Mouse (Mus musculus) liver, embryonic 14.5 days (tissue): ENCODE data around the gene Dll4. TPM values are rescaled to one million over a fixed set of nuclear protein-coding genes. Genes with fewer than 3 reads are reported as not detected.
A peak's percentile ranks its signal among the peaks of the same experiment; 100 is the strongest.

Source experiments
- ATAC-seq: fragments of 200-750 bp; cut with Nextera tagmentation; 2 replicates; pipeline ENCODE4 v1.8.0; 2017; ENCODE audit warnings: moderate number of reproducible peaks, mild to moderate bottlenecking, moderate library complexity; ENCODE audit not compliant: insufficient read depth
- DNase-seq, 3 experiments: peaks; one replicate each; pipeline ENCODE4 v3.0.0-alpha.2; 2012 to 2013; ENCODE audit warnings: low read depth in 3 of 3, low spot score in 3 of 3
- H3K27ac ChIP-seq: fragments of 300-500 bp; sonication (generic); 2 replicates; pipeline ENCODE4 v1.5.1; 2014; ENCODE audit warnings: moderate library complexity, mild to moderate bottlenecking, control low read depth, inconsistent platforms
- H3K27me3 ChIP-seq: fragments of 300-500 bp; sonication (generic); 2 replicates; pipeline ENCODE4 v1.6.1; 2014; ENCODE audit warnings: mild to moderate bottlenecking, low read length, moderate library complexity; ENCODE audit not compliant: control insufficient read depth, insufficient read depth
- H3K36me3 ChIP-seq: fragments of 300-500 bp; sonication (generic); replicated peaks from 2 replicates; pipeline ENCODE4 v1.6.1; 2014; ENCODE audit warnings: low read depth; ENCODE audit not compliant: control insufficient read depth, insufficient read depth
- H3K4me1 ChIP-seq, 2 experiments: fragments of 200-500 bp in 1 of 2; fragments of 300-500 bp in 1 of 2; sonication (generic) in 1 of 2; replicated peaks; 2 replicates each; pipeline ENCODE4 v1.6.1; 2012 to 2014; ENCODE audit warnings: antibody characterized with exemption in 1 of 2, inconsistent platforms in 1 of 2, low read length in 1 of 2; ENCODE audit not compliant: control insufficient read depth in 2 of 2, insufficient read depth in 2 of 2
- H3K4me2 ChIP-seq: fragments of 300-500 bp; sonication (generic); 2 replicates; pipeline ENCODE4 v1.6.1; 2014; ENCODE audit warnings: low read depth, mild to moderate bottlenecking, control low read depth, moderate library complexity
- H3K4me3 ChIP-seq, 2 experiments: fragments of 200-500 bp in 1 of 2; fragments of 300-500 bp in 1 of 2; sonication (generic) in 1 of 2; 2 replicates each; pipeline ENCODE4 v1.5.1; 2012 to 2014; ENCODE audit warnings: low read depth in 2 of 2, low read length in 2 of 2, mild to moderate bottlenecking in 2 of 2, control low read depth in 1 of 2, inconsistent platforms in 1 of 2, moderate library complexity in 1 of 2; ENCODE audit not compliant: insufficient read depth in 1 of 2
- H3K9ac ChIP-seq: fragments of 300-500 bp; sonication (generic); replicated peaks from 2 replicates; pipeline ENCODE4 v1.6.1; 2014; ENCODE audit warnings: mild to moderate bottlenecking, control low read depth, moderate library complexity
- H3K9me3 ChIP-seq: fragments of 300-500 bp; sonication (generic); 2 replicates; pipeline ENCODE4 v1.6.1; 2016; ENCODE audit warnings: low read length, mixed read lengths; ENCODE audit not compliant: control insufficient read depth
- CTCF ChIP-seq: IDR thresholded peaks from 2 replicates; pipeline ENCODE4 v1.5.1; 2016; ENCODE audit warnings: antibody characterized with exemption, low read depth, control low read depth
- EP300 ChIP-seq: IDR thresholded peaks from 2 replicates; pipeline ENCODE4 v1.6.1; 2016; ENCODE audit warnings: antibody characterized with exemption, low read depth
- WGBS: fragments of 180-500 bp; shearing (Covaris S2); extraction: QIAGEN DNeasy Blood & Tissue Kit; methylation state at CpG from one replicate; pipeline ENCODE4 v1.1.7; 2014; ENCODE audit not compliant: insufficient replicate concordance; 5-methylcytosine and 5-hydroxymethylcytosine counted together
- polyA plus RNA-seq, 2 experiments: library from polyadenylated mRNA; depleted of rRNA in 1 of 2; stranded (reverse) in 1 of 2; unstranded in 1 of 2; fragments of >200 nt; fragmentation: Nextera tagmentation in 1 of 2; extraction: Ambion mirVana in 1 of 2; gene quantifications; 2 replicates each; pipeline versions ENCODE4 v1.2.1 to v1.2.3; 2012 to 2014

Gene Dll4
- polyA plus RNA-seq, 2 experiments = 0.86 to 1.4 TPM

GRCm38 (mm10) chr2:119318043-119318710, 7.4 kb upstream of the Dll4 start:
- no peak for DNase-seq
- ATAC-seq = no peak
- Histone ChIP-seq H3K4me3 (no peak overlapping the region), H3K9ac (no peak overlapping the region), H3K27me3 (peaks cover 22% of the 10 kb centered on the region), H3K9me3 (no peaks in the 10 kb centered on the region), H3K4me1 (peaks cover 21 to 24% of the 10 kb centered on the region in 2 experiments), H3K36me3 (no peaks in the 10 kb centered on the region), H3K4me2 (no peak overlapping the region), H3K27ac (no peak overlapping the region)
- no peak for TF ChIP-seq EP300
- no peak for TF ChIP-seq CTCF
- WGBS = 60% methylated on average over 3 of the region's 3 CpGs

- Histone ChIP-seq H3K4me3 (no peak overlapping the region), H3K36me3 (no peaks in the 10 kb centered on the region), H3K9ac (peak overlapping the region; percentile 32; the same call in 1 of the 2 replicates), H3K27ac (no peak overlapping the region), H3K27me3 (peaks cover 44% of the 10 kb centered on the region), H3K4me2 (no peak overlapping the region; the same call in 1 of the 2 replicates), H3K9me3 (no peaks in the 10 kb centered on the region), H3K4me1 (peaks cover 21 to 24% of the 10 kb centered on the region in 2 experiments)
- DNase-seq (no peak), ATAC-seq (peak; percentile 67)
- WGBS = 22% methylated on average over 8 of the region's 8 CpGs
- TF ChIP-seq CTCF (no peak), EP300 (peak; percentile 36; the same call in 1 of the 2 replicates)
Observed at GRCm38 (mm10) chr2:119320571-119320970, 5.0 kb upstream of the Dll4 start.

- Histone ChIP-seq H3K4me1 (peaks cover 21 to 24% of the 10 kb centered on the region in 2 experiments), H3K4me3 (peak overlapping the region; percentile 8 to 49; a peak in 3 of 4 replicates), H3K9ac (peak overlapping the region; percentile 54), H3K4me2 (peak overlapping the region; percentile 74), H3K36me3 (no peaks in the 10 kb centered on the region), H3K9me3 (no peaks in the 10 kb centered on the region), H3K27me3 (peaks cover 58% of the 10 kb centered on the region), H3K27ac (no peak overlapping the region)
- no peak for DNase-seq
- no peak for TF ChIP-seq CTCF
- TF ChIP-seq EP300 = no peak
- 4% methylated on average over 48 of the region's 48 CpGs for whole genome bisulfite sequencing
- ATAC-seq = no peak
Observed at GRCm38 (mm10) chr2:119321771-119322586, 3.6 kb upstream of the Dll4 start.

- 7% methylated on average over 39 of the region's 39 CpGs for WGBS
- Histone ChIP-seq H3K9ac (peak overlapping the region; percentile 54), H3K4me2 (peak overlapping the region; percentile 74), H3K4me3 (peak overlapping the region; percentile 8 to 49; a peak in 3 of 4 replicates), H3K4me1 (peaks cover 21 to 24% of the 10 kb centered on the region in 2 experiments), H3K27me3 (peaks cover 66% of the 10 kb centered on the region), H3K9me3 (no peaks in the 10 kb centered on the region), H3K27ac (no peak overlapping the region), H3K36me3 (no peaks in the 10 kb centered on the region)
- no peak for TF ChIP-seq CTCF
- no peak for TF ChIP-seq EP300
- DNase-seq (no peak), ATAC-seq (peak; percentile 73)
Observed at GRCm38 (mm10) chr2:119322587-119323300, 2.8 kb upstream of the Dll4 start.
